Mouse (Mus musculus) heart, adult 2 months (tissue): ENCODE results near the gene Card9.

Source experiments
- CTCF ChIP-seq: fragments of 200-600 bp; IDR thresholded peaks from 2 replicates; pipeline ENCODE4 v1.8.1; 2022; ENCODE audit warnings: antibody characterized with exemption, mild to moderate bottlenecking, moderate library complexity
- EP300 ChIP-seq: fragments of 200-500 bp; IDR thresholded peaks from 2 replicates; pipeline ENCODE4 v1.6.1; 2011; ENCODE audit warnings: low read depth, low read length, control low read depth; ENCODE audit not compliant: insufficient read depth
- POLR2A ChIP-seq: fragments of 200-500 bp; IDR thresholded peaks from 2 replicates; pipeline ENCODE4 v1.6.1; 2011; ENCODE audit warnings: mild to moderate bottlenecking, low read depth, low read length, control low read depth; ENCODE audit not compliant: insufficient read depth

- TF ChIP-seq CTCF, result no peak
- no peak for TF ChIP-seq EP300
- TF ChIP-seq POLR2A, result no peak
Measured at GRCm38 (mm10) chr2:26356678-26357077, 4.0 kb downstream of the Card9 start.
